Mouse (Mus musculus): ENCODE results near the gene Ppp1r2. TPM values are rescaled to one million over a fixed set of nuclear protein-coding genes. Genes with fewer than 3 reads are reported as not detected.

The Ppp1r2 gene
- polyA plus RNA-seq, 1 experiment: 35.7 TPM

GRCm38 (mm10) chr16:31205187-31205586 is 69.9 kb downstream of the Ppp1r2 start:
- Histone ChIP-seq H3K36me3 (ENCODE audit: control insufficient read depth, insufficient read depth) (no peaks in the 10 kb centered on the region), H3K79me2 (ENCODE audit: control insufficient read depth, insufficient read depth) (peaks cover under 1% of the 10 kb centered on the region), H3K4me3 (no peak overlapping the region), H3K4me2 (ENCODE audit: low read depth) (no peak overlapping the region), H3ac (ENCODE audit: control insufficient read depth, insufficient read length) (no peak overlapping the region), H3K27me3 (ENCODE audit: control insufficient read depth, insufficient read depth, insufficient read length) (no peaks in the 10 kb centered on the region)
- no peak for TF ChIP-seq POLR2AphosphoS2 (IDR thresholded peaks at IDR 0.05; ENCODE audit: insufficient read length, low read depth)
- no peak for TF ChIP-seq MAX (IDR thresholded peaks at IDR 0.05; ENCODE audit: low read depth)
- TF ChIP-seq USF1 (IDR thresholded peaks at IDR 0.05; ENCODE audit: low read depth): no peak
- no peak for TF ChIP-seq POLR2A (IDR thresholded peaks at IDR 0.05; ENCODE audit: insufficient read length, low read depth)
- TF ChIP-seq TCF3 (IDR thresholded peaks at IDR 0.05; ENCODE audit: insufficient read length, low read depth): no peak
- no peak for TF ChIP-seq MYOG (IDR thresholded peaks at IDR 0.05; ENCODE audit: control insufficient read depth in 1 of 3, insufficient read depth in 1 of 3, insufficient read length in 2 of 3, low read depth in 2 of 3)
- no peak for TF ChIP-seq TCF12 (IDR thresholded peaks at IDR 0.05; ENCODE audit: insufficient read depth, poor library complexity, severe bottlenecking)
- TF ChIP-seq REST (IDR thresholded peaks at IDR 0.05; ENCODE audit: insufficient read depth, insufficient read length): no peak
- no peak for TF ChIP-seq MYOD1 (IDR thresholded peaks at IDR 0.05; ENCODE audit: control insufficient read depth in 1 of 3, insufficient read length in 2 of 3, low read depth in 2 of 3)
- TF ChIP-seq SRF (IDR thresholded peaks at IDR 0.05; ENCODE audit: control insufficient read depth, insufficient read length, low read depth): no peak

- Histone ChIP-seq H3K79me2 (ENCODE audit: control insufficient read depth, insufficient read depth) (peaks cover 11% of the 10 kb centered on the region), H3K27me3 (ENCODE audit: control insufficient read depth, insufficient read depth, insufficient read length) (no peaks in the 10 kb centered on the region), H3K4me2 (ENCODE audit: low read depth) (no peak overlapping the region), H3K36me3 (ENCODE audit: control insufficient read depth, insufficient read depth) (no peaks in the 10 kb centered on the region), H3K4me3 (no peak overlapping the region), H3ac (ENCODE audit: control insufficient read depth, insufficient read length) (no peak overlapping the region)
- TF ChIP-seq TCF3 (IDR thresholded peaks at IDR 0.05; ENCODE audit: insufficient read length, low read depth): no peak
- TF ChIP-seq TCF12 (IDR thresholded peaks at IDR 0.05; ENCODE audit: insufficient read depth, poor library complexity, severe bottlenecking): no peak
- no peak for TF ChIP-seq CEBPB (IDR thresholded peaks at IDR 0.05; ENCODE audit: insufficient read depth, poor library complexity, severe bottlenecking)
- no peak for TF ChIP-seq REST (IDR thresholded peaks at IDR 0.05; ENCODE audit: insufficient read depth, insufficient read length)
- no peak for TF ChIP-seq POLR2AphosphoS2 (IDR thresholded peaks at IDR 0.05; ENCODE audit: insufficient read length, low read depth)
- no peak for TF ChIP-seq MYOD1 (IDR thresholded peaks at IDR 0.05; ENCODE audit: control insufficient read depth in 1 of 3, insufficient read length in 2 of 3, low read depth in 2 of 3)
- TF ChIP-seq SRF (IDR thresholded peaks at IDR 0.05; ENCODE audit: control insufficient read depth, insufficient read length, low read depth): no peak
- no peak for TF ChIP-seq E2F4 (IDR thresholded peaks at IDR 0.05; ENCODE audit: insufficient read depth)
- TF ChIP-seq POLR2A (IDR thresholded peaks at IDR 0.05; ENCODE audit: insufficient read length, low read depth): no peak
- TF ChIP-seq MYOG (IDR thresholded peaks at IDR 0.05; ENCODE audit: control insufficient read depth in 1 of 3, insufficient read depth in 1 of 3, insufficient read length in 2 of 3, low read depth in 2 of 3): no peak
- no peak for TF ChIP-seq USF1 (IDR thresholded peaks at IDR 0.05; ENCODE audit: low read depth)
- TF ChIP-seq MAX (IDR thresholded peaks at IDR 0.05; ENCODE audit: low read depth): no peak
Observed at GRCm38 (mm10) chr16:31204216-31204615, 70.9 kb downstream of the Ppp1r2 start.

- H3K4me2 ChIP-seq (ENCODE audit: low read depth): peak overlapping the region; percentile 88
- no peaks in the 10 kb centered on the region for H3K27me3 ChIP-seq (ENCODE audit: control insufficient read depth, insufficient read depth, insufficient read length)
- no peaks in the 10 kb centered on the region for H3K36me3 ChIP-seq (ENCODE audit: control insufficient read depth, insufficient read depth)
- peaks cover 35% of the 10 kb centered on the region for H3K79me2 ChIP-seq (ENCODE audit: control insufficient read depth, insufficient read depth)
- no peak overlapping the region for H3ac ChIP-seq (ENCODE audit: control insufficient read depth, insufficient read length)
- H3K4me3 ChIP-seq: no peak overlapping the region
- no peak for TF ChIP-seq MAX (IDR thresholded peaks at IDR 0.05; ENCODE audit: low read depth)
- TF ChIP-seq SRF (IDR thresholded peaks at IDR 0.05; ENCODE audit: control insufficient read depth, insufficient read length, low read depth): no peak
- TF ChIP-seq USF1 (IDR thresholded peaks at IDR 0.05; ENCODE audit: low read depth): no peak
- no peak for TF ChIP-seq POLR2A (IDR thresholded peaks at IDR 0.05; ENCODE audit: insufficient read length, low read depth)
- TF ChIP-seq MYOG (IDR thresholded peaks at IDR 0.05; ENCODE audit: control insufficient read depth in 1 of 3, insufficient read depth in 1 of 3, insufficient read length in 2 of 3, low read depth in 2 of 3): no peak
- no peak for TF ChIP-seq TCF12 (IDR thresholded peaks at IDR 0.05; ENCODE audit: insufficient read depth, poor library complexity, severe bottlenecking)
- TF ChIP-seq E2F4 (IDR thresholded peaks at IDR 0.05; ENCODE audit: insufficient read depth): no peak
- no peak for TF ChIP-seq POLR2AphosphoS2 (IDR thresholded peaks at IDR 0.05; ENCODE audit: insufficient read length, low read depth)
- no peak for TF ChIP-seq TCF3 (IDR thresholded peaks at IDR 0.05; ENCODE audit: insufficient read length, low read depth)
Observed at GRCm38 (mm10) chr16:31201704-31202103, 73.4 kb downstream of the Ppp1r2 start.

Other genes starting within 250 kb of the Ppp1r2 start
- gene Xxylt1, start 193.8 kb downstream of the Ppp1r2 start, polyA plus RNA-seq (2012; fragmentation: generic; extraction: Trizol): 7.6 TPM
- 6.3 TPM for gene Acap2, start 74.0 kb downstream of the Ppp1r2 start, polyA plus RNA-seq (2012; fragmentation: generic; extraction: Trizol)
- gene Apod, start 39.5 kb upstream of the Ppp1r2 start, polyA plus RNA-seq (2012; fragmentation: generic; extraction: Trizol): 1.2 TPM
- 0.11 TPM for gene Bdh1, start 147.0 kb upstream of the Ppp1r2 start, polyA plus RNA-seq (2012; fragmentation: generic; extraction: Trizol)